13 mouse cellular contexts compared by ENCODE assay signal in genomic region chr9:75898022-75898421, GRCm38 (mm10).
"Had no signal": no experiment of that assay in that cellular context is flagged by ENCODE, and none has a peak within 500 bp of the region (broad histone marks: within the 10 kb centered on the region; RNA-seq: fewer than 3 reads in every experiment).

No protein-coding gene starts in this region.

- H3K4me2 ChIP-seq: limb, embryonic 15.5 days; midbrain, embryonic 13.5 days; neural tube, embryonic 12.5 days had no signal

- H3K36me3 ChIP-seq: limb, embryonic 15.5 days; midbrain, embryonic 13.5 days; neural tube, embryonic 12.5 days had no signal

- H3K9ac ChIP-seq: limb, embryonic 15.5 days; midbrain, embryonic 13.5 days; neural tube, embryonic 12.5 days had no signal

- H3K9me3 ChIP-seq: limb, embryonic 15.5 days; midbrain, embryonic 13.5 days; neural tube, embryonic 12.5 days had no signal

- H3K27ac ChIP-seq: kidney, postnatal 0 days; layer of hippocampus, adult 2 months; midbrain, embryonic 13.5 days; neural tube, embryonic 12.5 days; stomach, postnatal 0 days had no signal

- H3K4me1 ChIP-seq: limb, embryonic 15.5 days; midbrain, embryonic 13.5 days; neural tube, embryonic 12.5 days had no signal

- ATAC-seq: intestine, postnatal 0 days; midbrain, embryonic 13.5 days had no signal

- H3K27me3 ChIP-seq: limb, embryonic 15.5 days; midbrain, embryonic 13.5 days; neural tube, embryonic 12.5 days had no signal

- DNase-seq: kidney, adult 9 months; kidney, postnatal 4 days; left cerebral cortex, postnatal 4 days; lung, adult 18-20 months; lung, postnatal 36 days; thymus, postnatal 4 days had no signal

- H3K4me3 ChIP-seq: layer of hippocampus, adult 2 months; limb, embryonic 15.5 days; midbrain, embryonic 13.5 days; neural tube, embryonic 12.5 days had no signal
